8 mouse cellular contexts compared by ENCODE assay signal in the genomic region with DNA sequence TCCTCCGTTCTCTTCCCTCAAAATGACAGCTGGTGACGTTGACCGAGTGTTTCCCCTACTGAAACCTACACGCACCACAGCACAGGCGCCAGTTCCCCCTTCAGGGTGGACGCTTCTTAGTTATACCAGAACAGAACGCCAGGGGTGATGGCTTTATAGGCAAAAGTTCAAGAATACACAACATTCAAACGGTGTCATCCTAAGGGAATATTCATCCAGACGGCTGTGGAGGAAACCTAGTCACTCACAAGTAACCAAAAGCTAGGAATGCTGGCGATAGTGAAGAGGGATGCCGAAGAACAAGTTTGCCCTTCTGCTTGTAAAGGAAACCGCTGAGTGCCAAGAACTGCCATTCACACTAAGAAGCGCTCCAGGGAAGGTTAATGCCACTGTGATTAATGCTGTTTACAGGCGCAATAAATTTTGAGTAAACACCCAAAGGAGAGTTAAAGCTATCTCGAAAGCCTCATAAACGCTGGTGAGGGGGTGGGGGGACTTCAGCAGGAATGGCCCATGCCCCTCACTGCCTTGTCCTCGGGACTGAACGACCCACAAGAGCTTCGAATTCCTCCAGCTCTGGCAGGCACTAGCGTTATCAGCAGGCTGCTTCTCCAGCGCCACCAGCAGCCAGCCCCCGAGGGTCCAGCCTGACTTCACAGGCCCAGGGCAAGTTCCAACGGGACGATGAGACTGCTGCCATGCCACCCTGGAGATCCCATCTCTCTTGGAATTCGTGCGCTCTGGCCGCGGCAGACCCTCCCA. TPM values are rescaled to one million over a fixed set of nuclear protein-coding genes. Genes with fewer than 3 reads are reported as not detected.
A peak's percentile ranks its signal among the peaks of the same experiment; 100 is the strongest.
DNase-seq lines count a peak whose midpoint lies in the region; ATAC-seq and TF ChIP-seq lines count a peak whose summit lies in the region.

No protein-coding gene starts in this region.

- peak; percentile 33; the same call in 1 of the 2 replicates for ATAC-seq in frontal cortex, adult (ENCODE audit: low TSS enrichment)
- no peak for ATAC-seq in forebrain, embryonic 14.5 days
- ATAC-seq in hindbrain, embryonic 14.5 days (ENCODE audit: low FRiP score), result no peak
- ATAC-seq in liver, embryonic 14.5 days (ENCODE audit: insufficient read depth), result no peak

- no peak for DNase-seq in frontal cortex, postnatal 36 days (ENCODE audit: low spot score in 2 of 2)
- peak; percentile 36 for DNase-seq in forebrain, embryonic 14.5 days (ENCODE audit: low spot score)
- DNase-seq in hindbrain, embryonic 14.5 days (ENCODE audit: low spot score), result no peak
- DNase-seq in liver, embryonic 14.5 days (ENCODE audit: low read depth in 3 of 3, low spot score in 3 of 3), result peak in 1 of 3 experiments; percentile 22
- DNase-seq in thymus, postnatal 36 days, result peak; percentile 9 to 23

- H3K27ac ChIP-seq in brown adipose tissue, adult 24 weeks (replicated peaks; ENCODE audit: low read depth, low read length), result peak overlapping the region; percentile 54
- H3K27ac ChIP-seq in forebrain, embryonic 14.5 days (ENCODE audit: low read depth, low read length), result no peak overlapping the region
- H3K27ac ChIP-seq in hindbrain, embryonic 14.5 days, result no peak overlapping the region
- no peak overlapping the region for H3K27ac ChIP-seq in liver, embryonic 14.5 days

- H3K79me2 ChIP-seq in myocyte (ENCODE audit: control insufficient read depth, insufficient read depth), result peaks cover 59% of the 10 kb centered on the region

- no peak for TF ChIP-seq POLR2A in myocyte (IDR thresholded peaks at IDR 0.05; ENCODE audit: insufficient read length, low read depth)

- H3K9ac ChIP-seq in forebrain, embryonic 14.5 days (ENCODE audit: low read length), result peak overlapping the region; percentile 79
- H3K9ac ChIP-seq in hindbrain, embryonic 14.5 days, result no peak overlapping the region
- no peak overlapping the region for H3K9ac ChIP-seq in liver, embryonic 14.5 days (replicated peaks)

- peak overlapping the region; percentile 97 for H3K4me3 ChIP-seq in brown adipose tissue, adult 24 weeks (ENCODE audit: insufficient read depth, low read depth, low read length)
- peak overlapping the region; percentile 69 for H3K4me3 ChIP-seq in forebrain, embryonic 14.5 days (ENCODE audit: low read depth, low read length)
- peak overlapping the region; percentile 72 for H3K4me3 ChIP-seq in hindbrain, embryonic 14.5 days (replicated peaks; ENCODE audit: low read length)
- H3K4me3 ChIP-seq in liver, embryonic 14.5 days (ENCODE audit: insufficient read depth in 1 of 2, low read depth in 2 of 2, low read length in 2 of 2), result peak overlapping the region; percentile 55 to 64
- peak overlapping the region; percentile 76 for H3K4me3 ChIP-seq in myocyte

- peak overlapping the region; percentile 96 for H3K4me2 ChIP-seq in forebrain, embryonic 14.5 days (ENCODE audit: low read length)
- H3K4me2 ChIP-seq in hindbrain, embryonic 14.5 days (replicated peaks), result peak overlapping the region; percentile 84
- H3K4me2 ChIP-seq in liver, embryonic 14.5 days (ENCODE audit: low read depth), result peak overlapping the region; percentile 86
- peak overlapping the region; percentile 78 for H3K4me2 ChIP-seq in myocyte (ENCODE audit: low read depth)

- H3K36me3 ChIP-seq in forebrain, embryonic 14.5 days (ENCODE audit: control insufficient read depth, insufficient read depth, low read length), result no peaks in the 10 kb centered on the region
- no peaks in the 10 kb centered on the region for H3K36me3 ChIP-seq in hindbrain, embryonic 14.5 days (replicated peaks; ENCODE audit: control insufficient read depth, insufficient read depth)
- no peaks in the 10 kb centered on the region for H3K36me3 ChIP-seq in liver, embryonic 14.5 days (replicated peaks; ENCODE audit: control insufficient read depth, insufficient read depth, low read depth)
- H3K36me3 ChIP-seq in myocyte (ENCODE audit: control insufficient read depth, insufficient read depth), result no peaks in the 10 kb centered on the region

- peak overlapping the region; percentile 62 for H3ac ChIP-seq in myocyte (ENCODE audit: control insufficient read depth, insufficient read length)

- no peak for TF ChIP-seq EP300 in liver, embryonic 14.5 days (IDR thresholded peaks at IDR 0.05; ENCODE audit: low read depth)

- TF ChIP-seq CTCF in liver, embryonic 14.5 days (IDR thresholded peaks at IDR 0.05; ENCODE audit: low read depth), result peak; percentile 30; the same call in 1 of the 2 replicates

- WGBS in forebrain, embryonic 14.5 days, result 5% methylated on average over 28 of the region's 28 CpGs
- 2% methylated on average over 28 of the region's 28 CpGs for WGBS in hindbrain, embryonic 14.5 days
- 2% methylated on average over 28 of the region's 28 CpGs for WGBS in liver, embryonic 14.5 days (ENCODE audit: insufficient replicate concordance)

- no peaks in the 10 kb centered on the region for H3K9me3 ChIP-seq in forebrain, embryonic 14.5 days (replicated peaks; ENCODE audit: control insufficient read depth, low read length)
- no peaks in the 10 kb centered on the region for H3K9me3 ChIP-seq in hindbrain, embryonic 14.5 days (ENCODE audit: control insufficient read depth, low read length)
- no peaks in the 10 kb centered on the region for H3K9me3 ChIP-seq in liver, embryonic 14.5 days (ENCODE audit: control insufficient read depth, low read length)

- H3K27me3 ChIP-seq in forebrain, embryonic 14.5 days (replicated peaks; ENCODE audit: control insufficient read depth, insufficient read depth, low read length), result no peaks in the 10 kb centered on the region
- no peaks in the 10 kb centered on the region for H3K27me3 ChIP-seq in hindbrain, embryonic 14.5 days (ENCODE audit: control insufficient read depth, insufficient read depth, low read length)
- H3K27me3 ChIP-seq in liver, embryonic 14.5 days (ENCODE audit: control insufficient read depth, insufficient read depth, low read length), result no peaks in the 10 kb centered on the region
- H3K27me3 ChIP-seq in myocyte (ENCODE audit: control insufficient read depth, insufficient read depth, insufficient read length), result no peaks in the 10 kb centered on the region

- H3K4me1 ChIP-seq in brown adipose tissue, adult 24 weeks (ENCODE audit: control insufficient read depth, insufficient read depth, insufficient read length, low read length), result peaks cover 5% of the 10 kb centered on the region
- H3K4me1 ChIP-seq in forebrain, embryonic 14.5 days (ENCODE audit: control insufficient read depth, insufficient read depth, low read length), result peaks cover 9% of the 10 kb centered on the region; the same call in 1 of the 2 replicates
- peaks cover 9% of the 10 kb centered on the region for H3K4me1 ChIP-seq in hindbrain, embryonic 14.5 days (replicated peaks; ENCODE audit: control insufficient read depth, insufficient read depth, low read length)
- H3K4me1 ChIP-seq in liver, embryonic 14.5 days (replicated peaks; ENCODE audit: control insufficient read depth in 2 of 2, insufficient read depth in 2 of 2, low read length in 1 of 2), result peaks cover 0 to 6% of the 10 kb centered on the region in 2 experiments; a peak in 2 of 4 replicates

TF ChIP-seq in myocyte, 11 proteins besides CTCF, POLR2A, EP300 and RAD21:
- TF ChIP-seq TCF3 (IDR thresholded peaks at IDR 0.05; ENCODE audit: insufficient read length, low read depth) (no peak), POLR2AphosphoS2 (IDR thresholded peaks at IDR 0.05; ENCODE audit: insufficient read length, low read depth) (peak; percentile 48), MYOD1 (IDR thresholded peaks at IDR 0.05; ENCODE audit: control insufficient read depth in 1 of 3, insufficient read length in 2 of 3, low read depth in 2 of 3) (no peak), TCF12 (IDR thresholded peaks at IDR 0.05; ENCODE audit: insufficient read depth, poor library complexity, severe bottlenecking) (no peak), MYOG (IDR thresholded peaks at IDR 0.05; ENCODE audit: control insufficient read depth in 1 of 3, insufficient read depth in 1 of 3, insufficient read length in 2 of 3, low read depth in 2 of 3) (peak in 1 of 3 experiments; percentile 41), MAX (IDR thresholded peaks at IDR 0.05; ENCODE audit: low read depth) (no peak)

RNA-seq across cellular contexts. Expression of gene Utrn, which starts 2.0 kb away (rescaled TPM):
- 27.9 and 42.7 TPM in 2 replicates for polyA plus RNA-seq in brown adipose tissue, adult 24 weeks (2012; ENCODE audit: insufficient read depth, insufficient read length, missing spikeins)
- 7.2 and 15.8 TPM in 2 replicates for polyA plus RNA-seq in forebrain, embryonic 14.5 days (2014; fragmentation: Nextera tagmentation; extraction: Ambion mirVana)
- polyA plus RNA-seq in hindbrain, embryonic 14.5 days (2014; fragmentation: Nextera tagmentation; extraction: Ambion mirVana), result 25.0 and 28.2 TPM in 2 replicates
- 1.9 and 2.7 TPM in 2 replicates for polyA plus RNA-seq in liver, embryonic 14.5 days (2012; rRNA removed)
- polyA plus RNA-seq in liver, embryonic 14.5 days (2014; fragmentation: Nextera tagmentation; extraction: Ambion mirVana), result 4.4 and 6.0 TPM in 2 replicates
- 13.9 TPM for polyA plus RNA-seq in myocyte (2012; fragmentation: generic; extraction: Trizol)

Comparison
In these comparisons a context has a peak if more than half of its experiments do, and no peak if none do; other contexts are left out.
1. DNase-seq: peak in forebrain, embryonic 14.5 days (single experiment) and thymus, postnatal 36 days (2 of 2); none in frontal cortex, postnatal 36 days (0 of 2) and hindbrain, embryonic 14.5 days (single experiment).
2. Peak in every context shown above with its lines, with median percentiles within 50 percentile points of each other: H3K4me3 ChIP-seq and H3K4me2 ChIP-seq.